Mouse (Mus musculus): ENCODE measurements at regions not wholly inside any gene's neighbourhood (a gene's known extent, or its start where the extent isn't known, plus 50 kb on each side); places are given as distances from the start of the nearest gene placed in this dataset.

GRCm38 (mm10) chr13:28517161-28517560 lies 259.8 kb downstream of the Gm11361 start:
- no peak for DNase-seq (ENCODE audit: low spot score)

GRCm38 (mm10) chr13:28516636-28517035 lies 259.3 kb downstream of the Gm11361 start:
- DNase-seq (ENCODE audit: low spot score): no peak

GRCm38 (mm10) chr13:28514245-28514644 lies 256.9 kb downstream of the Gm11361 start:
- no peak for DNase-seq (ENCODE audit: low spot score)

GRCm38 (mm10) chr13:28513336-28513735 lies 256.0 kb downstream of the Gm11361 start:
- DNase-seq (ENCODE audit: low spot score): no peak

- DNase-seq (ENCODE audit: low spot score): no peak
Observed at GRCm38 (mm10) chr13:28512573-28513334, 255.4 kb downstream of the Gm11361 start.

- DNase-seq (ENCODE audit: low spot score): no peak
Observed at GRCm38 (mm10) chr13:28508184-28508583, 250.9 kb downstream of the Gm11361 start.

GRCm38 (mm10) chr13:28507783-28508182 lies 250.5 kb downstream of the Gm11361 start:
- DNase-seq (ENCODE audit: low spot score): no peak

GRCm38 (mm10) chr13:28504340-28504739 lies 247.0 kb downstream of the Gm11361 start:
- DNase-seq (ENCODE audit: low spot score): no peak

GRCm38 (mm10) chr13:28502171-28502570 lies 244.8 kb downstream of the Gm11361 start:
- no peak for DNase-seq (ENCODE audit: low spot score)

- DNase-seq (ENCODE audit: low spot score): no peak
Observed at GRCm38 (mm10) chr13:28500697-28501096, 243.4 kb downstream of the Gm11361 start.

- DNase-seq (ENCODE audit: low spot score): no peak
Observed at GRCm38 (mm10) chr13:28497483-28497882, 240.2 kb downstream of the Gm11361 start.

- no peak for DNase-seq (ENCODE audit: low spot score)
Observed at GRCm38 (mm10) chr13:28492015-28492414, 234.7 kb downstream of the Gm11361 start.

GRCm38 (mm10) chr13:28483727-28484126 lies 226.4 kb downstream of the Gm11361 start:
- DNase-seq (ENCODE audit: low spot score): no peak

GRCm38 (mm10) chr13:28481224-28481965 lies 224.1 kb downstream of the Gm11361 start:
- DNase-seq (ENCODE audit: low spot score): no peak

- no peak for DNase-seq (ENCODE audit: low spot score)
Observed at GRCm38 (mm10) chr13:28466151-28466550, 208.8 kb downstream of the Gm11361 start.

GRCm38 (mm10) chr13:28465187-28465880 lies 208.0 kb downstream of the Gm11361 start:
- no peak for DNase-seq (ENCODE audit: low spot score)

- no peak for DNase-seq (ENCODE audit: low spot score)
Observed at GRCm38 (mm10) chr13:28461281-28461680, 204.0 kb downstream of the Gm11361 start.

GRCm38 (mm10) chr13:28457403-28457802 lies 200.1 kb downstream of the Gm11361 start:
- no peak for DNase-seq (ENCODE audit: low spot score)

- no peak for DNase-seq (ENCODE audit: low spot score)
Observed at GRCm38 (mm10) chr13:28455878-28456277, 198.6 kb downstream of the Gm11361 start.

GRCm38 (mm10) chr13:28455016-28455415 lies 197.7 kb downstream of the Gm11361 start:
- no peak for DNase-seq (ENCODE audit: low spot score)

GRCm38 (mm10) chr13:28450699-28451445 lies 193.5 kb downstream of the Gm11361 start:
- no peak for DNase-seq (ENCODE audit: low spot score)

GRCm38 (mm10) chr13:28449026-28449425 lies 191.7 kb downstream of the Gm11361 start:
- no peak for DNase-seq (ENCODE audit: low spot score)

Measured in MN1 (cell line).